Mouse (Mus musculus) Patski (cell line): Measurements from ENCODE around the gene Mindy1. TPM values are rescaled to one million over a fixed set of nuclear protein-coding genes. Genes with fewer than 3 reads are reported as not detected.

ENCODE experiments used
- ATAC-seq: fragments of 100-300 bp; one replicate; pipeline ENCODE4 v1.8.0; 2021
- CTCF ChIA-PET: fragments of 350-600 bp; sonication (Branson Sonifier 250); formaldehyde crosslinking; loops from one replicate; lab custom pipeline; 2022; ENCODE audit warnings: inconsistent platforms; lab: Charles Lee
- POLR2A ChIA-PET: fragments of 350-600 bp; sonication (Branson Sonifier 250); formaldehyde crosslinking; loops from one replicate; lab custom pipeline; 2022; ENCODE audit warnings: antibody characterized with exemption, inconsistent platforms; lab: Charles Lee
- DNase-seq: peaks from one replicate; pipeline ENCODE4 v3.0.0-alpha.2; 2011; ENCODE audit warnings: low read depth, low spot score
- H3K27me3 ChIP-seq: fragments of 371-371 bp; one replicate; pipeline ENCODE4 v1.5.1; 2021
- CTCF ChIP-seq: fragments of 100-300 bp; IDR thresholded peaks from one replicate; pipeline ENCODE4 v1.5.1; 2021
- in situ Hi-C: fragments of 300-500 bp; cut with MboI; formaldehyde crosslinking; loops from 3 replicates; pipeline ENCODE4 v1.11.1; 2018; ENCODE audit warnings: low pct_unique_long_range_greater_than_20kb, mixed read lengths
- polyA plus RNA-seq: library from polyadenylated mRNA; unstranded; gene quantifications from one replicate; pipeline ENCODE4 v1.2.3, GENCODE M21; 2021

Mindy1 gene
- polyA plus RNA-seq, 1 experiment from 2014 or later = 80.5 TPM

DNA sequence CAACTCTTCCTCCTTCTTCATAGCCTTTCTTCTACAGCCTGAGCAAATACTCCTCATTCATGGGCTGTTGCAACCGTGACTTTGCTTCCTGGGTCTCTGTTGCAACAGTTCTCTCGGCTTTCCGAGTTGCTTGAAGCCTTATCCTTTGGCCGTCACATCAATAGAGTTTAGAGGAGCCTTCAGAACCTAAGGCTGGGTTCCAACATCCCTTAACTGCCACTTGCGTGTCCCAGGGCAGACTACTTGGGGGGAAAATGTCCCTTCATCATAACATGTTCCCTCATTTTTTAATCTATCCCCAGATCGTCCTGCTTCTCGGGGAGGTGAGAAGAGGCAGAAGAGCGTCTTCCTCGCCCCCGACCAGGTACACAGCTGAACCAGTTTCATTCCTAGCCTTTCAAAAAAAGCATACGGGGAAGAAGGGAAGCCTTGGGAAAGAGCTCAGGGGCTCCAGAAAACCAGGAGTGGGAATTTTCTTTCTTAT, 1.3 kb downstream of the Mindy1 start:
- DNase-seq (no peak), ATAC-seq (peak; percentile 10)

DNA sequence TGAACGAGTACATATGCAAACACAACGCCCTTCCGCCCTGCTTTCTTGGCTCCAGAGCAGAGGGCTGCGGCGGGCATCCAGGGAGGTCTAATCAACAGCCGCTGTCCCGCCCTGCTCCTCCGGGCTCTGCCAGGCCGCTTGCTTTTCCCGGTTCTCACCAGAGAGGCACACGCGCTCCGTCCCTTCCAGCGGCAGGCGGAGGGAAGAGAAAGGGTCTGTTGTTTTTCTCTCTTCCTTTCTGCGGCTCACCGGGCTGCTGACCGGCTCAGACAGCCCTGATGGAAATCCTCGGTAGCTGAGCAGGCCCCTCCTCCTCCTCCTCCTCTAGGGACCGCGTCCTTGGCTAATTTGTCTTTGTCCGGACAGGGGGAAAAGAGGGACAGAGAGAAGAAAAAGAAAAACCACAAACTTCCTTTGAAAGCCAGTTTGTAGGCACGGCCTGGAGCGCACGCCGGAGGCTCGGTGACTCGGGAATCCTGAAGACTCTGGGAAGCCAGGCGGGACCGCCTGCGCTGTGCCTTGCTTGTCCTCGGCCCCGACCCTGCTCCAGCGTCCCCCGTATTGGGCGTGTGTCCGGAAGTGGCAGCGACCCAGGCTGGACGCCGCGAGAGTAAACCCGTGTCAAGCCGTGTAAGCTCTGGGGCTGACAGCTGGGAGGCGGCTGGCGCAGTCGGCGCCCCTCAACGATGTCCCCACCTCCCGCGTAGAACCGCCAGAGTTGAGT, 1.9 kb downstream of the Mindy1 start:
- in situ Hi-C loops = no loop called here
- ATAC-seq = peak; percentile 81
- peak; percentile 60 for DNase-seq
- no peaks in the 10 kb centered on the region for H3K27me3 ChIP-seq
- ChIA-PET POLR2A (interaction anchor here (1.1 to 3.8 kb wide), 7 partner anchors 8 to 52 kb away, joined by 3 to 23 read pairs (median 6); partner anchors contain the start of genes Cers2 and Mllt11), CTCF (interaction anchor here (1.3 to 2.9 kb wide), 3 partner anchors 11 to 29 kb away, joined by 3 to 20 read pairs (median 5); no protein-coding TSS in a partner anchor)
- no peak for TF ChIP-seq CTCF

More for the DNA sequence above, 1.3 kb downstream of the Mindy1 start:
- no peak for TF ChIP-seq CTCF
- ChIA-PET CTCF (interaction anchor here (1.3 to 2.9 kb wide), 3 partner anchors 12 to 30 kb away, joined by 3 to 20 read pairs (median 5); no protein-coding TSS in a partner anchor), POLR2A (interaction anchor here (1.1 to 3.8 kb wide), 8 partner anchors 8 to 52 kb away, joined by 3 to 23 read pairs (median 6); partner anchors contain the start of genes Cers2 and Mllt11)
- in situ Hi-C loops = no loop called here
- H3K27me3 ChIP-seq = no peaks in the 10 kb centered on the region

DNA sequence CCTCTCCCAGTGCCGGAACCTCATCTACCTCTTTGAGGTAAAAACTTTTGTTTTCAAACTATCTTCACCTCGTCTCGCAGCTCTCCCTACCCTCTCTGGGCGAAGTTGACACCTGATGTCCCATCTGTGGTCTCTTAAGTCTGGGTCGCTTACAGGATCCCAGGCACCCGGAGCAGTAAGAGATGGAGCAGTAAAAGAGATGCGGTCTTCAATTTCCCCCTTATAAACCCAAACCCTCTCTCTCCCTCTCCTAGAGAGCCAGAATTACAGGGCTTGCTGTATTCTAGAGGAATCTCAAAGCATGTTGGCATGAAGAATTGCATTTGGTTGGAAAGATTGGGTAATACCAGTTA, 2.4 kb downstream of the Mindy1 start:
- POLR2A ChIA-PET = interaction anchor here (1.1 to 3.8 kb wide), 5 partner anchors 11 to 53 kb away, joined by 4 to 23 read pairs (median 8); partner anchors contain the start of genes Cers2 and Mllt11
- TF ChIP-seq CTCF = no peak
- in situ Hi-C loops = no loop called here
- DNase-seq (no peak), ATAC-seq (no peak)
- no peaks in the 10 kb centered on the region for H3K27me3 ChIP-seq
- CTCF ChIA-PET = interaction anchor here (1.2 to 2.9 kb wide), 4 partner anchors 8 to 29 kb away, joined by 3 to 20 read pairs (median 4); no protein-coding TSS in a partner anchor

DNA sequence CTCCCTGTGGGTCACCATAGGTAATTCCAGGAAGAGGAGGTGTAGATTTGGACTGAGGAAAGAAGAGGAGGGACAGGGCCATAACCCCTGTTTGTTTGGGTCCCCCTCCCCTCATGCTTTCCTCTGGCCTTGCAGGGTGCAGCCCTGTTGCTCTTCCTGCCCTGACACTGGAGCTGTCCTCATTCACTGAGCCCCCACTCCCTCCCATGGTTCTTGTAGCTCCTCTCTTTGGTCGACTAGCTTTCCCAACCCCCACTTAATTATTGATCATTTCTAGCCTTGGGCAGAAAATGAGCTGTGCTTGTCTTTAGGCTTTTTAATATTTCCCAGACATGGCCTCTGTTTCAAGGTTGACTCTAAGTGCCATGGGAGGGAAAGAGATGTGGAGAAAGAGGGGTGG, 2.9 kb downstream of the Mindy1 start:
- no peak for DNase-seq
- no peak for ATAC-seq
- H3K27me3 ChIP-seq = no peaks in the 10 kb centered on the region
- no peak for TF ChIP-seq CTCF
- ChIA-PET POLR2A (interaction anchor here (0.5 to 3.8 kb wide), 4 partner anchors 9 to 176 kb away, joined by 4 to 23 read pairs (median 8); partner anchors contain the start of gene Mllt11), CTCF (interaction anchor here (0.8 to 2.9 kb wide), 4 partner anchors 9 to 72 kb away, joined by 3 to 20 read pairs (median 4); no protein-coding TSS in a partner anchor)
- in situ Hi-C loops = no loop called here

DNA sequence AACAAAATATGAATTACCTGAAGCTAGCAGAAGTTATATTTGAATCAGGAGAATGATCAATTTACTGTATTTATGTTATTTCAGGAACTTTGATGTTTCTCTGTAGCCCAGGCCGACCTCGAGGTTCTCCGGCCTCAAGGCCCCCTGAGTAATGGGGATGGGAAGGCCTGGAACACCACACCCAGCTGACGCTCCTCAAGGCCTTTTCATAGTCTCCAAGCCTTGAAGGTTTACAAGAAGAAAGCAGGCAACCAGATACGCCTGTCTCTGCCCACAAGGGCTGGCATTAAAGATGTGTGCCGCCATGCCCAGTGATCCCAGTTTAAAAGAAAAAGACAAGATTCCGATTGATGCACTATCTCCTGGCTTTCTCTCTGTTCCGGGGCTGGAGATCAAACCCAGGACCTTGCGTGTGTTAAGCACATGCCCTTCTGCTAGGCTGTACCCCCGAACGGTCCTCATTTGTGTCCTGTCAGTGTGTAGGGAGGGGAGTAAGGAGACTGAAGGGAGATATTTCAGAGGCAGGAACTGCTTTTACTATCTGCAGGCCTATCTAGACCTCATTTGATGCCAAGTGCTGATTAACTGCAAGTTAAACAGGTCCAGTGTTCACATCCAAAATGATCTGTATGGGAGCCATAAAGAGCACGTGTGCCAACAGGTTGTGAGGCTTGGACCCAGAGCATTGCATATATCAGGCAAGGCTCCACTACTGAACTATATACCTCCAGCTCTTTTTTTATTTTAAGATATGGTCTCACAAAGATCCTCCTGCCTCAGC, 3.5 kb downstream of the Mindy1 start:
- ChIA-PET CTCF (interaction anchor here (0.8 to 2.9 kb wide), 5 partner anchors 9 to 73 kb away, joined by 3 to 20 read pairs (median 3); no protein-coding TSS in a partner anchor), POLR2A (interaction anchor here (0.5 to 2.4 kb wide), 4 partner anchors 8 to 630 kb away, joined by 3 to 13 read pairs (median 4); no protein-coding TSS in a partner anchor)
- ATAC-seq (no peak), DNase-seq (no peak)
- TF ChIP-seq CTCF = no peak
- H3K27me3 ChIP-seq = no peaks in the 10 kb centered on the region
- in situ Hi-C loops = no loop called here

DNA sequence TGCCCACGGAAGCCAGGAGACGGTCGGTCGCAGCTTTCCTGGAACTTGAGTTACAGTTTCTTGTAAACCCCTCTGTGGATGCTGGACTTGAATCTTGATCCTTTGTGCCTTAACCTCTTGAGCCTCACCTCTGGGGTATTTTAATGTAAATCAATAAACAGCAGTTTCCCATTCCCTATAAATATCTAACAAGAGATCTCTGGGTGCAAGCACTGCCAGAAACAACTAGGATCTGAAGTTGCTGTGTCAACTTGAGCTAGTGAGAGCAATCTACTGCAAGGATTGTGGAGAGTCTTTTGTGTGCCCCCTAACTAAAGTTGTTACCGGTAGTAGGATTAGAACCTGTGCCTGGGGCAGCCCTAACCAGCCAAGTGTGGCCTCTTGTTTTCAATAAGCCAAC, 4.2 kb downstream of the Mindy1 start:
- no peak for ATAC-seq
- ChIA-PET CTCF (interaction anchor here (0.8 to 1.6 kb wide), 2 partner anchors 26 to 32 kb away, joined by 3 to 4 read pairs; no protein-coding TSS in a partner anchor), POLR2A (interaction anchor here (0.6 kb wide), 1 partner anchor 629 kb away, joined by 3 read pairs; no protein-coding TSS in a partner anchor)
- no peak for TF ChIP-seq CTCF
- DNase-seq = no peak
- no peaks in the 10 kb centered on the region for H3K27me3 ChIP-seq
- in situ Hi-C loops = no loop called here

DNA sequence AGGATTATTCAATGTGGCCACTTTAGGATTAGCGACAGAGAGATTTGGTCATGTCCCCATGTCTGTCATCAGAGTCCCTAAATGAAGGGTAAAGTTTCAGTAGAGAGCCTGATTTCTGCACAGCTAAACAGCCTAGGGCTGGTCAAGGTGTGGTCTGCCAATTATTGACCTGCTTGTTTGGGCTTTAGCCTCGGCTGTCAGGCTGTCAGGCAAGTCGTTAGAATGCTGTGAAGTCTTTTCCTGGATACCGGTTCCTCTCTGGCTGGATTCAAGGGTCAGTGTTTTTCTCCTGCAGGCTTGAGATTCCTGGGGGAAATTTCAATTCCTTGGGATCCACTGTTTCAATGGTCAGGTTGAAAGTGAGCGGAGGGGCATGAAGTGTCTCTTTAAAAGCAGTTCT, 4.9 kb downstream of the Mindy1 start:
- in situ Hi-C loops = no loop called here

DNA sequence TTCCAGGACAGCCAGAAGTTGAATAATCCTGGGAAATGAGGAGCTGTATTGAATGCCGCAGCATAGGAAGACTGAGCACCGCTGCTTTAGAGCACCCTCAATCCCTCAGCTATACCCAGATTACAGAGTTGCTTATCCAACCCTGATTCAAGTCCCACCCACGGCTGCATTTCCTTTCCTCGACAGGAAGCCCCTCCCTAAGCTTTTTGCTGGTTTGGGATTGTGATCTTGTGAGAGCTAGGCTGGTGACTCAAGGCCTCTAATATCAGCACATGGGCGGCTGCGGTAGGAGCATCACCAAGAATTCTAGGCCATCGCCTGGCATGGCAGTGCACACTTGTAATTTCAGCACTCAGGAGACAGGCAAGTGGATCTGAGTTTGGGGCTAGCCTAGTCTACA, 5.4 kb downstream of the Mindy1 start:
- ATAC-seq = no peak
- no peak for TF ChIP-seq CTCF
- CTCF ChIA-PET = interaction anchor here (0.8 to 0.9 kb wide), 2 partner anchors 21 to 31 kb away, joined by 3 read pairs; partner anchors contain the start of gene Anxa9
- POLR2A ChIA-PET = no interaction called here
- in situ Hi-C loops = no loop called here
- no peak for DNase-seq
- H3K27me3 ChIP-seq = no peaks in the 10 kb centered on the region

More for the DNA sequence above, 4.9 kb downstream of the Mindy1 start:
- DNase-seq = no peak
- ChIA-PET CTCF (interaction anchor here (0.8 to 1.6 kb wide), 3 partner anchors 21 to 32 kb away, joined by 3 to 4 read pairs (median 3); partner anchors contain the start of gene Anxa9), POLR2A (no interaction called here)
- no peak for TF ChIP-seq CTCF
- no peaks in the 10 kb centered on the region for H3K27me3 ChIP-seq
- no peak for ATAC-seq

DNA sequence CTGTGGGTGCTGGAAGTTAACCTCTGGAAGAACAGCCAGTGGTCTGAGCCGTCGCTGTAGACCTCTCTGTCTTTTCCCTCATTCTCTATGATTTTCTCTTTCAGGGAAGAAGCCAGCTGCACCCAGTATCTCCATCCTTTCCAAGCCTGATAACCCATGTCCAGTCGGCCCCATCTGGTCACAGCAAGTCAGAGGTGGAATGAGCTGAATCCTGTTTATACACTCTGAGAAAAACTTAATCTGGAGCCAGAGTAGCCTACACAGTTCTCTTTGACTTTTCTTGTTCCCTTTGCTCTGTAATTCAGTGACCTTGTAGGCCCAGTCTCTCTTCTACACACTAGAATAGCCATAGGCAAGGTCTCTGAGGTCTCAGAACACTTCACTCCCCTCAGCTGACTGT, 6.4 kb downstream of the Mindy1 start:
- POLR2A ChIA-PET = no interaction called here
- in situ Hi-C loops = no loop called here
- DNase-seq = no peak
- no peak for ATAC-seq
- H3K27me3 ChIP-seq = no peaks in the 10 kb centered on the region
- TF ChIP-seq CTCF = no peak
- CTCF ChIA-PET = no interaction called here

DNA sequence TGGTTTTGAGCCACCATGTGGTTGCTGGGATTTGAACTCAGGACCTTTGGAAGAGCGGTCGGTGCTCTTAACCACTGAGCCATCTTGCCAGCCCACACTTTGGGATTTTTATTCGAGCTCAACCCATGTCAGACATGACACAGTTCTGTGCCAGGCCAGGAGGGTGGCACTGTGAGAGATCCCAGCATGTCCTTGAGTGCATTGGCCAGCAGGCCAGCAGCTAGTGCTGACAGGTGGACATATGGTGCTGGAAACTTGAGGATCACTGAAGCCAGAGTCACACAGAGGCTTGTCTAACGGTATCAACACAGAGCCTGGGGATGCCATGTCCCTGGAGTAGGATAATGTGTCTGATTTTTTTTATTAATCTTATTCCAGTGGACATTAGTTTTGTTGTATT, 8.3 kb downstream of the Mindy1 start:
- H3K27me3 ChIP-seq = no peaks in the 10 kb centered on the region
- no peak for TF ChIP-seq CTCF
- in situ Hi-C loops = no loop called here
- ChIA-PET POLR2A (no interaction called here), CTCF (no interaction called here)
- no peak for DNase-seq
- ATAC-seq = no peak
